Mouse (Mus musculus) layer of hippocampus, adult 9-11 months (tissue): ENCODE results near the gene Prl8a2.
A peak's percentile ranks its signal among the peaks of the same experiment; 100 is the strongest.

Experiments used
- DNase-seq: peaks from one replicate; pipeline ENCODE4 v3.0.0; 2022

Prl8a2 gene

DNA sequence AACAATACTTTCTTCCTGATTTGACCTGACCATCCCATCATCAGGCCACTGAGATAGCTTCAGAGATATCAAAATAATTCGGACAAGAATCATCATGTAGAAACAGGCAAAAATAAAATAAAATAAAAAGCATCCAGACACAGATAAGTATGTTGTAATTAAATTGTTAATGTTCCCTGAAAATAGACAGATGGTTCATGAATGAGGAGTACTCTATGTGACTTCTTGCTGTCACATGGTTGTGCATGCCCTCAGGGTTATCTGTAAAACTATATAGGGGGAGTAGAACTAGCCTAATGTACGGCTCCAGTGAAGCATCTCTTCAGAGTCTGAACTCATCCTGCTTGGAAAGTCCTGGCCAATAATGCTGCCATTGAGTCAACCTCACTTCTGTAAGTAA lies at the start of gene Prl8a2:
Gene Prl8a2, plus strand, starts transcription at position 301 of the 400 bp plus-strand sequence.
- no peak for DNase-seq

DNA sequence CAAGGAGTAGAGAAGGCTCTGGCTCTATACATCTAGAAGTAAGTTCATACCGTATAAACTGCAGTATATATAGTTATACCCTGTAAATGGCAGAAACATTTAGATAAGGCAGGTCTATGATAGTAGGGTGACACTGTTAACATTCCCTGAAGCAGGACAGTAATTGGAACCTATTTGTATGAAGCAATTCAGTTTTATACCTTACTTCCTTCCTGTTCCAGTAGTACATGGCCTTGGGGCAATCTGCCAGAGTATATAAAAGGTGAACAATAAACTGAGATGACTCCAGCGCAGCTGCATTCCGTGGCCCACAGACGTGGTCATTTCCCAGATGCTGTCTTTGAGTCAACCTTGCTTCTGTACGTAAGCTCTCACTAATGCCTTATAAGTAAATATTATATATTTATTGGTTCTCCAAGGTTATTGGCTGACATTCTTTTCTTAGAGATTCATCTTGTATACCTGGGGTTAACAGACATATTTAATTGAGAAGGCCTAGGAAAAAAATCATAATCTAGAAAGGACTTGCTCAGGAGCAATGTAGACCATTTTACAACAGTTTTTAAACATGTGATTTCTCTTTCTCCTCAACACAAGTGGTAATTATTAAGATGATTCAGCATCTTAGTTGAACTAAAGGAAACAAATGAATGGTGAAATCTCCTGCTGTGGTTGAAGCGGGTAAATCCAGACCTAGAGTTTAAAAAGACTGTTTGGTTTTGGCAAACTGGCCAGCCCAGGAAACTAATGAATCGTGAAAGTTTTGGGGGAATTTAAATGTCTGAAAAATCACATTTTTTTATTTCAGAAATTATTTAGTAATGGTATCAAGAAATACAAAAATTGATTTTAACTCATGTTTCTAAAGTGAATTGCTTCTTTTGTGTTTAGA lies 32.9 kb upstream of the Prl8a2 start, which contains the start of gene Prl6a1:
Gene Prl6a1, plus strand, starts transcription at position 294 of the 892 bp plus-strand sequence.
- DNase-seq = no peak

- no peak for DNase-seq
Observed at GRCm38 (mm10) chr13:27334989-27335388, 10.5 kb upstream of the Prl8a2 start.

GRCm38 (mm10) chr13:27342733-27343275 lies 2.7 kb upstream of the Prl8a2 start:
- no peak for DNase-seq

GRCm38 (mm10) chr13:27390746-27391145 lies 45.3 kb downstream of the Prl8a2 start, which contains the start of gene Prl2b1:
TSS of gene Prl2b1 (minus strand) at chr13:27390846.
- no peak for DNase-seq

GRCm38 (mm10) chr13:27399061-27399724 lies 53.7 kb downstream of the Prl8a2 start:
- DNase-seq = peak; percentile 7
